Mouse (Mus musculus): ENCODE data around the gene Ppp1r9b. TPM values are rescaled to one million over a fixed set of nuclear protein-coding genes. Genes with fewer than 3 reads are reported as not detected.

The Ppp1r9b gene
- polyA plus RNA-seq (2017; shearing (Covaris generic)): 22.4 TPM

DNA sequence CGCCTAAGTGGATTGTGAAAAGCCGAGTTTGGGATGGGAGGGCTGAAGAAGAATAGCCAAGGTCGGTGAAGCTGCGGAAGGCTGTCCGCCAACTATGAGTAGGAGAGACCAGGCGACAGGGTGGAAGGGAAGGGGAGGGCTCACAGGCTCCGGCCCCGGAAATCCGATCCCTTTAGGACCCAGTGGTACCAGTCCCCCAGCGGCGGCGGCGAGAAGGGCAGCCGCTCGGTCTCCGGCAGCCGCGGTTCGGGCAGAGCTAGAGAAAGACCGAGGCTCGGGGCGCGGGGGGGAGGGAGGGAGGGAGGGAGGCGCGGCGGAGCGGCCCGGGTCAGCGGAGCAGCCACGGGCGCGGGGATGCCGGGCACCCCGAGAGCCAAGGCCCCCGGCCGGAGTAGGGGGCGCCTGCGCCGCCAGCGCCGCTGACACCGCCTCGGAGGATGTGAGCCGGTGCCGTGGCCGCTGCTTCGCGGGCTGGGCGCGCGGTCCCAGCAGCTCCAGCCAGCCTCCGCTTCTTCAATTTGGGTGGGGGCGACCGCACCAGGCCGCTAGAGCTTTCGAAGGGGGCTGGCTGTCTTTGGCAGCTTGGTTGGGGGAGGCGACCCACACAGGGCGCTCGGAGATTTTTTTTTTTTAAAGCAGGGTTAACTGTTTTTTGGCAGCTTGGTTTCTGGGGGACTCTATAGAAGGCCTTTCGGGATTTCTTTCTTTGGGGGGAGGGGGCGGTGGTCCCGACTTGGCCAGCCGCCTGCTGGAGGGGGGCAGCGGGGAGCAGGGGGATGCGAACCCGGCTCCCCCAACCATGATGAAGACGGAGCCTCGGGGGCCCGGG, at the start of gene Ppp1r9b:
Gene Ppp1r9b, plus strand, starts transcription at position 287 of the 829 bp plus-strand sequence.

DNA sequence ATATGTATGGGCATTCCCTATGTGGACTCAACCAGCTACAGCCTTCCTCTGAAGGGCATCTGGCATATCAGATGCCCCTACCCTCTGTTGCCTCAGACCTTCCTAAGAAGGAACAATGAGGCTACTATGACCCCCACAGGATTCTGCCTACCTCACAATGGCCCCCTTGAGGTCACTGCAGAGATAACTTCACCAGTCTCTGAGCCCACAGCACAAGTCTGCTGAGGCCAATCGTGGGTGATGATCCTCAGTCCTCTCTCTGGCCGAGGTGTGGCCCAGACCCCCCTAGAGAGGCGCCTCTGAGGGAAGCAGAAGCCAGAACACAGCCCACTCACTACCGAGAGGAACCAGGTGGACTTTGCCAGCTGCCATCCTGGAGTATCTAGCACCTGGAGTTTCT, 23.4 kb upstream of the Ppp1r9b start, which contains the start of gene Hils1:
Gene Hils1, plus strand, starts transcription at position 175 of the 400 bp plus-strand sequence.

DNA sequence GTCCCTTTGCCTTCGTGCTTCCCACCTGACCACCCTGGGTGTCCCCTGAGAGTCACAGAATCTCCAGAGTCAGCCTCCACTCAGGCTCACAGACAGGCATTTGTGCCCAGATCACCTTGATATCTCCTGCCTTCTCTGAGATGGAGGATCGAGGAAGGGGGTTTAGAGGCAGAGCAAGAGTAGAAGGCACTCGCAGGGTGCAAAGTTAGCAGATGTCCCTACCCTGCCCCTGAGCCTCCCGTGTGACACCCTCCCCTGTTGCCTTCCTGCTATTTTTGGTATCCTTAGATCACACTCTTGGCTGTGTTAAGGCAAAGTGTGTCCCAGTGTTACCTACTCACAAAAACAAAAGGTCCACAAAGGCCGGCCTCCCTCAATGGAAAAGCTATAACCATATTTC, 14.6 kb upstream of the Ppp1r9b start, which contains the start of gene Sgca:
Gene Sgca, minus strand, starts transcription at position 129 of the 400 bp plus-strand sequence.

DNA sequence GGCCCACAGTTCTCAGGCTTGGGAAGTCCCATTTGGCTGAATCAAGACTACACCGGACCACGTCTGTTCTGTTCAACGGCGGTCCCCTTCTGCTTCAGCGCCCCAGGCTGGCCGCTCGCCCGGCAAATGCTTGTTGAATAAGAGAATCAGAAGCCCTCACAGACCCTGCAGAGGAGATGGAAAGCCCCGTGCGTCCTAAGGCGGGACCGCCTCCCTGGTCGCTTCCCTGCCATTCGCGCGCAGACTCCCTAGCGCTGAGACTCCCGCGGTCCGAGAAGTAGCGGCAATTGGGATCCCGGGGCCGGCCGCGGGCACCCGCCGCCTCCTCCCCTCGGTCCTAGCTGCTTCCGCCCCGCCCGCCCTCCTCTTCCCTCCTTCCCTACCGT, 18.8 kb downstream of the Ppp1r9b start, which contains the start of gene Samd14:
Gene Samd14, plus strand, starts transcription at position 251 of the 386 bp plus-strand sequence.

DNA sequence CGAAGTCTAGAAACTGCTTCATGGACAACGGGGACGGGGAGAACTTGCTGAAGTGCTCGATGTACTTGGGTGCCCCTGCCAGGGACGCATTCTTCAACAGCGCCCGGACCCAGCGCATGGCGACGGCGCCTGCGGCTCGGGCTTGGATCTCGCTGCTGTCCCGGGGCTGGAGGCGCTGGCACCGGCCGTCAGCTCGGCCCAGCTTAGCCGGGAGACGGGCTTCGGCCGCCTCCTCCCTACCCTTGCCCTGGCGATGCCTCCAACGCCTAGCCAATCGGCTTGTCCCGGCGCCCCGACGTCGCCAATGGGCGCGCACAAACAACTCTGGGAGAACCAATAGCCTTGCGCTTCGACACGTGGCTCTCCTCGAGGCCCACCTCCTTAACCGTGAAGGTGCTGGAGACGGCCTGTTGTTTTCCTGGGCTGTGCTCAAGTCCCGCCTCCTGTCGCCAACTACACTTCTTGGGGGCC, 50.3 kb downstream of the Ppp1r9b start, which contains the start of gene Pdk2:
Gene Pdk2, minus strand, starts transcription at position 216 of the 471 bp plus-strand sequence.

Other genes with a start within 250 kb of the Ppp1r9b start
- 0.23 TPM for gene Cdc34b, start 249.3 kb upstream of the Ppp1r9b start, polyA plus RNA-seq (2017; shearing (Covaris generic))
- gene Tmem92, start 208.3 kb upstream of the Ppp1r9b start, polyA plus RNA-seq (2017; shearing (Covaris generic)): 0.08 TPM
- 0.18 TPM for gene Col1a1, start 54.8 kb upstream of the Ppp1r9b start, polyA plus RNA-seq (2017; shearing (Covaris generic))
- gene Hils1, start 23.4 kb upstream of the Ppp1r9b start, polyA plus RNA-seq (2017; shearing (Covaris generic)): not detected
- gene Sgca, start 14.7 kb upstream of the Ppp1r9b start, polyA plus RNA-seq (2017; shearing (Covaris generic)): not detected
- gene Samd14, start 18.8 kb downstream of the Ppp1r9b start, polyA plus RNA-seq (2017; shearing (Covaris generic)): 0.38 TPM
- gene Pdk2, start 50.3 kb downstream of the Ppp1r9b start, polyA plus RNA-seq (2017; shearing (Covaris generic)): 23.2 TPM
- gene Itga3, start 85.8 kb downstream of the Ppp1r9b start, polyA plus RNA-seq (2017; shearing (Covaris generic)): 2.8 TPM
- gene Dlx3, start 129.1 kb downstream of the Ppp1r9b start, polyA plus RNA-seq (2017; shearing (Covaris generic)): not detected
- gene Dlx4, start 155.2 kb downstream of the Ppp1r9b start, polyA plus RNA-seq (2017; shearing (Covaris generic)): not detected